Mouse (Mus musculus): ENCODE measurements around the gene Dgki. TPM values are rescaled to one million over a fixed set of nuclear protein-coding genes. Genes with fewer than 3 reads are reported as not detected.

Dgki gene
- total and polyA plus RNA-seq, 3 experiments = 4.4 to 8.7 (median 7.7) TPM

DNA sequence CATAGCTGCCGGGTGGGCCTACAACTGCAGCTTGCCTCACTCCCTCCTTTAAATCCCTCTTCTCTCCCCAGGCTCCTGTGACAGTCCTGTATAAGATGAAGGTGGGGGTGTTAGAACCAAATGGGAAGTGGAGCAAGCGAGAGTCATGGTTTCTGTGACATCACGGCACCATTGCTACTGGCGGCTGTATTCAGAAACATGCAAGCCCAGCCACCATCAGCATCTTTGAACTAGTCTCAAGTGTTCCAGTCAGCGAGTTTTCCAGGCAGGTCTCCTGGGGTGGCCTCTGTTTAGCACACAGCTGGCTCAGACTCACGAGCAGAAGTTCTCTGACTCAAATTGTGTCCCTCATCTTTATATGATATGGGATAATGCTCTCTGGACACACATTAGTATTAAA, 68.8 kb downstream of the Dgki start (continued):
- no peak for TF ChIP-seq CHD1 (IDR thresholded peaks at IDR 0.05; ENCODE audit: low read depth, low read length)
- TF ChIP-seq JUND (conservative IDR thresholded peaks at IDR 0.05; ENCODE audit: low read depth, low read length) = no peak
- TF ChIP-seq MAZ (IDR thresholded peaks at IDR 0.05; ENCODE audit: low read depth, low read length) = no peak
- TF ChIP-seq MAX (IDR thresholded peaks at IDR 0.05; ENCODE audit: low read length) = no peak
- no peak for TF ChIP-seq POLR2AphosphoS2 (IDR thresholded peaks at IDR 0.05; ENCODE audit: low read depth, low read length)
- TF ChIP-seq UBTF (IDR thresholded peaks at IDR 0.05; ENCODE audit: low read depth, low read length) = no peak
- no peak for TF ChIP-seq HCFC1 (IDR thresholded peaks at IDR 0.05; ENCODE audit: low read depth, low read length)
- TF ChIP-seq EP300 (IDR thresholded peaks at IDR 0.05; ENCODE audit: low read length) = peak; percentile 61
- TF ChIP-seq POLR2A (IDR thresholded peaks at IDR 0.05; ENCODE audit: low read depth, low read length) = no peak
- TF ChIP-seq IRF4 (IDR thresholded peaks at IDR 0.05; ENCODE audit: low read depth, low read length) = peak; percentile 54
- no peak for TF ChIP-seq ZNF384 (IDR thresholded peaks at IDR 0.05; ENCODE audit: low read depth, low read length)

- no peaks in the 10 kb centered on the region for H3K79me2 ChIP-seq (replicated peaks; ENCODE audit: control insufficient read depth, extremely low read depth, insufficient read depth, poor library complexity, severe bottlenecking)
- no peak overlapping the region for H3K9ac ChIP-seq (ENCODE audit: insufficient read depth, low read depth)
- in situ Hi-C loops (cut with MboI; ENCODE audit: low pct_ligation_motif_present, low pct_unique_long_range_greater_than_20kb, low sequenced_read_pairs) = no loop called here
- H3K4me3 ChIP-seq (replicated peaks in 1 of 3; ENCODE audit: low read depth in 2 of 3, low read length in 2 of 3, poor library complexity in 1 of 3) = no peak overlapping the region
- no peaks in the 10 kb centered on the region for H3K27me3 ChIP-seq (replicated peaks)
- peak; percentile 71 for DNase-seq (ENCODE audit: extremely low read depth)
- peak overlapping the region; percentile 77; the same call in 1 of the 2 replicates for H3K4me2 ChIP-seq (ENCODE audit: insufficient read depth, low read depth, poor library complexity, severe bottlenecking)
- peak overlapping the region; percentile 29; the same call in 1 of the 2 replicates for H3K27ac ChIP-seq (ENCODE audit: insufficient read depth, low read depth)
- TF ChIP-seq CHD2 (IDR thresholded peaks at IDR 0.05; ENCODE audit: low read length) (peak; percentile 56; the same call in 1 of the 2 replicates), PAX5 (IDR thresholded peaks at IDR 0.05; ENCODE audit: low read length) (no peak), TBP (conservative IDR thresholded peaks at IDR 0.05; ENCODE audit: low read depth, low read length) (no peak), KAT2A (IDR thresholded peaks at IDR 0.05; ENCODE audit: insufficient replicate concordance, low read length) (no peak), POLR2A (IDR thresholded peaks at IDR 0.05; ENCODE audit: low read depth, low read length) (0 out of 2 replicates have a peak, but pooled peaks have one; percentile 28), BHLHE40 (IDR thresholded peaks at IDR 0.05; ENCODE audit: low read depth, low read length) (peak; percentile 51; the same call in 1 of the 2 replicates), RCOR1 (conservative IDR thresholded peaks at IDR 0.05; ENCODE audit: low read depth, low read length) (no peak), MEF2A (IDR thresholded peaks at IDR 0.05; ENCODE audit: borderline replicate concordance, low read depth, low read length) (peak; percentile 10; the same call in 1 of the 2 replicates), GABPA (IDR thresholded peaks at IDR 0.05; ENCODE audit: insufficient replicate concordance, low read depth, low read length) (no peak), MYC (IDR thresholded peaks at IDR 0.05; ENCODE audit: low read depth, low read length) (0 out of 2 replicates have a peak, but pooled peaks have one; percentile 32)
- dilution Hi-C loops (cut with MboI; ENCODE audit: extremely low pct_ligation_motif_present, extremely low pct_unique_long_range_greater_than_20kb, low sequenced_read_pairs) = no loop called here
- H3K36me3 ChIP-seq (replicated peaks in 1 of 2; ENCODE audit: control insufficient read depth in 1 of 2, insufficient read depth in 1 of 2, low read length in 1 of 2) = peaks cover 0 to 7% of the 10 kb centered on the region in 2 experiments
- H3K9me3 ChIP-seq (replicated peaks; ENCODE audit: low read length) = no peaks in the 10 kb centered on the region
- H3K4me1 ChIP-seq (ENCODE audit: control insufficient read depth in 1 of 2, insufficient read depth in 2 of 2) = peaks cover 20 to 32% of the 10 kb centered on the region in 2 experiments
Observed at GRCm38 (mm10) chr6:37222947-37223510, 77.0 kb downstream of the Dgki start.

Data from CH12.LX (cell line).